Mouse (Mus musculus): ENCODE results near the gene Nup54. TPM values are rescaled to one million over a fixed set of nuclear protein-coding genes. Genes with fewer than 3 reads are reported as not detected.
A peak's percentile ranks its signal among the peaks of the same experiment; 100 is the strongest.

Gene Nup54
- polyA plus RNA-seq, 2 experiments: 20.7 to 31.9 TPM

GRCm38 (mm10) chr5:92409361-92410155 lies 25.5 kb downstream of the Nup54 start:
- TF ChIP-seq CTCF (IDR thresholded peaks at IDR 0.05; ENCODE audit: low read depth): no peak
- no peak for TF ChIP-seq EP300 (IDR thresholded peaks at IDR 0.05; ENCODE audit: low read depth)
- Histone ChIP-seq H3K27me3 (ENCODE audit: control insufficient read depth, insufficient read depth, low read length) (no peaks in the 10 kb centered on the region), H3K4me2 (ENCODE audit: low read depth) (no peak overlapping the region), H3K9ac (replicated peaks) (no peak overlapping the region), H3K4me1 (replicated peaks; ENCODE audit: control insufficient read depth in 2 of 2, insufficient read depth in 2 of 2, low read length in 1 of 2) (no peaks in the 10 kb centered on the region), H3K27ac (no peak overlapping the region), H3K36me3 (replicated peaks; ENCODE audit: control insufficient read depth, insufficient read depth, low read depth) (peaks cover 3% of the 10 kb centered on the region; the same call in 1 of the 2 replicates), H3K4me3 (ENCODE audit: insufficient read depth in 1 of 2, low read depth in 2 of 2, low read length in 2 of 2) (no peak overlapping the region), H3K9me3 (ENCODE audit: control insufficient read depth, low read length) (no peaks in the 10 kb centered on the region)
- ATAC-seq (ENCODE audit: insufficient read depth) (no peak), DNase-seq (ENCODE audit: low read depth in 3 of 3, low spot score in 3 of 3) (no peak)
- 61% methylated on average over 9 of the region's 9 CpGs for WGBS (ENCODE audit: insufficient replicate concordance)

GRCm38 (mm10) chr5:92404400-92404678 lies 30.7 kb downstream of the Nup54 start:
- H3K9me3 ChIP-seq (ENCODE audit: control insufficient read depth, low read length): no peaks in the 10 kb centered on the region
- no peak overlapping the region for H3K4me3 ChIP-seq (ENCODE audit: insufficient read depth in 1 of 2, low read depth in 2 of 2, low read length in 2 of 2)
- TF ChIP-seq EP300 (IDR thresholded peaks at IDR 0.05; ENCODE audit: low read depth) (no peak), CTCF (IDR thresholded peaks at IDR 0.05; ENCODE audit: low read depth) (no peak)
- WGBS (ENCODE audit: insufficient replicate concordance): 44% methylated on average over 2 of the region's 2 CpGs
- no peak overlapping the region for H3K4me2 ChIP-seq (ENCODE audit: low read depth)
- H3K36me3 ChIP-seq (replicated peaks; ENCODE audit: control insufficient read depth, insufficient read depth, low read depth): no peaks in the 10 kb centered on the region
- H3K27me3 ChIP-seq (ENCODE audit: control insufficient read depth, insufficient read depth, low read length): no peaks in the 10 kb centered on the region
- H3K4me1 ChIP-seq (replicated peaks; ENCODE audit: control insufficient read depth in 2 of 2, insufficient read depth in 2 of 2, low read length in 1 of 2): no peaks in the 10 kb centered on the region
- DNase-seq (ENCODE audit: low read depth in 3 of 3, low spot score in 3 of 3) (no peak), ATAC-seq (ENCODE audit: insufficient read depth) (no peak)
- H3K9ac ChIP-seq (replicated peaks): no peak overlapping the region
- H3K27ac ChIP-seq: no peak overlapping the region

GRCm38 (mm10) chr5:92403562-92404399 lies 31.2 kb downstream of the Nup54 start:
- ATAC-seq (ENCODE audit: insufficient read depth) (no peak), DNase-seq (ENCODE audit: low read depth in 3 of 3, low spot score in 3 of 3) (no peak)
- no peaks in the 10 kb centered on the region for H3K9me3 ChIP-seq (ENCODE audit: control insufficient read depth, low read length)
- H3K4me2 ChIP-seq (ENCODE audit: low read depth): no peak overlapping the region
- H3K4me1 ChIP-seq (replicated peaks; ENCODE audit: control insufficient read depth in 2 of 2, insufficient read depth in 2 of 2, low read length in 1 of 2): no peaks in the 10 kb centered on the region
- H3K9ac ChIP-seq (replicated peaks): no peak overlapping the region
- WGBS (ENCODE audit: insufficient replicate concordance): 68% methylated on average over 10 of the region's 10 CpGs
- TF ChIP-seq EP300 (IDR thresholded peaks at IDR 0.05; ENCODE audit: low read depth) (no peak), CTCF (IDR thresholded peaks at IDR 0.05; ENCODE audit: low read depth) (no peak)
- no peaks in the 10 kb centered on the region for H3K36me3 ChIP-seq (replicated peaks; ENCODE audit: control insufficient read depth, insufficient read depth, low read depth)
- H3K27me3 ChIP-seq (ENCODE audit: control insufficient read depth, insufficient read depth, low read length): no peaks in the 10 kb centered on the region
- no peak overlapping the region for H3K27ac ChIP-seq
- H3K4me3 ChIP-seq (ENCODE audit: insufficient read depth in 1 of 2, low read depth in 2 of 2, low read length in 2 of 2): no peak overlapping the region

- no peak overlapping the region for H3K27ac ChIP-seq
- H3K27me3 ChIP-seq (ENCODE audit: control insufficient read depth, insufficient read depth, low read length): no peaks in the 10 kb centered on the region
- no peaks in the 10 kb centered on the region for H3K36me3 ChIP-seq (replicated peaks; ENCODE audit: control insufficient read depth, insufficient read depth, low read depth)
- no peak overlapping the region for H3K4me3 ChIP-seq (ENCODE audit: insufficient read depth in 1 of 2, low read depth in 2 of 2, low read length in 2 of 2)
- no peak overlapping the region for H3K9ac ChIP-seq (replicated peaks)
- DNase-seq (ENCODE audit: low read depth in 3 of 3, low spot score in 3 of 3): no peak
- WGBS (ENCODE audit: insufficient replicate concordance): 69% methylated on average over 9 of the region's 9 CpGs
- no peaks in the 10 kb centered on the region for H3K9me3 ChIP-seq (ENCODE audit: control insufficient read depth, low read length)
- peaks cover 3% of the 10 kb centered on the region in 2 experiments; a peak in 2 of 4 replicates for H3K4me1 ChIP-seq (replicated peaks; ENCODE audit: control insufficient read depth in 2 of 2, insufficient read depth in 2 of 2, low read length in 1 of 2)
- TF ChIP-seq CTCF (IDR thresholded peaks at IDR 0.05; ENCODE audit: low read depth): no peak
- no peak for TF ChIP-seq EP300 (IDR thresholded peaks at IDR 0.05; ENCODE audit: low read depth)
- H3K4me2 ChIP-seq (ENCODE audit: low read depth): no peak overlapping the region
- no peak for ATAC-seq (ENCODE audit: insufficient read depth)
Measured at GRCm38 (mm10) chr5:92402816-92403215, 32.2 kb downstream of the Nup54 start.

GRCm38 (mm10) chr5:92398153-92398552 lies 36.9 kb downstream of the Nup54 start:
- ATAC-seq (ENCODE audit: insufficient read depth) (peak; percentile 49), DNase-seq (ENCODE audit: low read depth in 3 of 3, low spot score in 3 of 3) (peak; percentile 65 to 69 (median 69))
- Histone ChIP-seq H3K4me1 (replicated peaks; ENCODE audit: control insufficient read depth in 2 of 2, insufficient read depth in 2 of 2, low read length in 1 of 2) (peaks cover 25 to 35% of the 10 kb centered on the region in 2 experiments), H3K36me3 (replicated peaks; ENCODE audit: control insufficient read depth, insufficient read depth, low read depth) (no peaks in the 10 kb centered on the region), H3K9me3 (ENCODE audit: control insufficient read depth, low read length) (no peaks in the 10 kb centered on the region), H3K27me3 (ENCODE audit: control insufficient read depth, insufficient read depth, low read length) (peaks cover under 1% of the 10 kb centered on the region), H3K4me3 (ENCODE audit: insufficient read depth in 1 of 2, low read depth in 2 of 2, low read length in 2 of 2) (no peak overlapping the region), H3K27ac (no peak overlapping the region), H3K4me2 (ENCODE audit: low read depth) (no peak overlapping the region), H3K9ac (replicated peaks) (no peak overlapping the region)
- peak; percentile 96 for TF ChIP-seq CTCF (IDR thresholded peaks at IDR 0.05; ENCODE audit: low read depth)
- TF ChIP-seq EP300 (IDR thresholded peaks at IDR 0.05; ENCODE audit: low read depth): no peak
- 21% methylated on average over 5 of the region's 5 CpGs for WGBS (ENCODE audit: insufficient replicate concordance)
